Mouse (Mus musculus) erythroblast, adult 5-6 weeks (primary cell): ENCODE measurements around the gene Oaz3. TPM values are rescaled to one million over a fixed set of nuclear protein-coding genes. Genes with fewer than 3 reads are reported as not detected.

Experiments
- ATAC-seq: replicated peaks from 2 replicates; pipeline ENCODE4 v1.8.0; 2016; ENCODE audit warnings: moderate number of reproducible peaks, mild to moderate bottlenecking, moderate TSS enrichment, inconsistent platforms; ENCODE audit not compliant: poor library complexity, low FRiP score, severe bottlenecking
- total RNA-seq, 2 experiments: library from RNA; stranded (forward) in 1 of 2; stranded (reverse) in 1 of 2; fragments of 150-400 nt in 1 of 2; fragments of 200-764, 138-1000 nt in 1 of 2; gene quantifications; 2 replicates each; pipeline versions ENCODE4 v1.2.3 to v1.2.4; 2015 to 2017; ENCODE audit warnings: low replicate concordance in 2 of 2

Gene Oaz3
- total RNA-seq, 2 experiments from 2014 or later = not detected

DNA sequence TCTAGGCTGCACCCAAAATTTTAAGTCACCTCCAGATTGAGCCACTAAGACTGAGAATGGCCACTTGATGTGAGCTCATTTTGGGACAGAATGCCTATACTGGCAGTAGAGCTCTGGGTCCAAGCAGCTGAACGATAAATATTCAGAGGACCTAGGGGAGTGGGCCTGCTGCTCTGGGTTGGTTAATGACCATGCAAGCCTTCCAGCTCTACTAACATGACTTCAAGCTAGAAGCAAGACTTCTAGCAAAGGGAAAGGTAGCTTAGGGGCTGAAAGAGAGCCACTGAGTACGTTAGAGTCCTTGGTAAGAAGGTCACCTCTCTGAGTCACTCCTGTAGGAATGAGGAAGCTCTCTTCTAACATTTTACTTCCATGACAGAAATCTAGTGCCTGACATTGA, 51.6 kb downstream of the Oaz3 start:
- no peak for ATAC-seq

DNA sequence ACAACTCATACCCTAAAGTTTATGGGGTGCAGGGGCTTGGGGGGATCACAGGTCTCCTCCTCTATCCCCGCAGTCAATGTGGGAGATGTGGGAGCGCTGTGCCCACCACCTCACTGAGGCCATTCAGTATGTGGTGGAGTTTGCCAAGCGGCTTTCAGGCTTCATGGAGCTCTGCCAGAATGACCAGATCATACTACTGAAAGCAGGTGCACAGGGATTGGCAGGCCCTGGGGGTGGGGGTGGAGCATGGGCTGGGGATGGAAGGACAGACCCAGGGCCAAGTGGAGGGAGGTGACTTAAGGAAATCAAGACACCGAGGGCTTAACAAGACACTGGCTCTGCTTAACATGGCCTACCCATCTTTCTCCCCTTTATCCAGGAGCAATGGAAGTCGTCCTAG, 52.7 kb downstream of the Oaz3 start:
- no peak for ATAC-seq

DNA sequence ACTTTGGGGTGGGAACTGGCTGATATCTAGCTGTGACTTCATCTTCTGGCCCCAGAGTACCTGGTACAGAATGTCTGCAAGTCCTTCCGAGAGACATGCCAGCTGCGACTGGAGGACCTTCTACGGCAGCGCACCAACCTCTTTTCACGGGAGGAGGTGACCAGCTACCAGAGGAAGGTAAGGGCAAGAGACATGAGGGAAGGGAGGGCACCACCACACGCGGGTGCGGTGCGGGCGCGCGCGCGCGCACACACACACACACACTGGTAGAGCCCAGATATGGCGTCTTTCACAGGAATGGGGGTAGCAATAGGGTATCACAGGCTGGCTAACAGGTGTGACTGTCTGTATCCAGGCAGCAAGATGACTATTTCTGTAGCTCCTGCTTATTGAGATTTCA, 54.3 kb downstream of the Oaz3 start:
- no peak for ATAC-seq

DNA sequence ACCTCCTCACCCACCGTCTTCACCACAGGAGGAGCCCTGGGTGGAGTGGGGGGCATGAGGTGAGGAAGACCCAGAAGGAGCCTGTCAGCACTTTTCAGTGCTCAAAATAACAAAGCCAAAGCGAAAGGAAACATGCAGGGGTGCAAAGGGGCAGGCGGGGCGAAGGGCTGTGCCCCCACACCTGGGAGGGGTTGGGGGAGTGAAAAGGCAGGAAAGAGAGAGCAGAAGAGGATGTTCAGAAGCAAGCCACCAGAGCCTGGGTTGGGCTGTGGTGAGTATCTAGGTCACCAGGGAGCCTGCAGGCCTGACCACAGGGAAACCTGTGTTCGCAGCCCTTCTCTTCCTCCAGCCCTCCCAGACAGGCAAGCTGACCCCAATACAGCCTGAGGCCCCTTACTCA, 55.7 kb downstream of the Oaz3 start:
- ATAC-seq = no peak

DNA sequence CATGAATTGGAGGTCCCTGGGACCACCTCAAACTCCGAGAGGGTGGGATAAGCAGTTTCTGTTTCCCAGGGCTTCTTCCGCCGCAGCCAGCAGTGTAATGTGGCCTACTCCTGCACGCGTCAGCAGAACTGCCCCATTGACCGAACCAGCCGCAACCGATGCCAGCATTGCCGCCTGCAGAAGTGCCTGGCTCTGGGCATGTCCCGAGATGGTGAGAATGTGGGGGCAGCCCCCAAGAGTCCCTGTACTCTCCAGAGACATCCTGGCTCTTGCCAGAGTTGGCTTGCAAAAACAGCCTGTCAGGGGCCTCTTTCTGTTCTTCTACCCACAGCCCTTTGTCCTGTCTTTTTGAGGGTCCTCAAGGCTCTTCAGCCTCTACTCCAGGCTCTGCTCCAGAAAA, 56.3 kb downstream of the Oaz3 start:
- no peak for ATAC-seq

DNA sequence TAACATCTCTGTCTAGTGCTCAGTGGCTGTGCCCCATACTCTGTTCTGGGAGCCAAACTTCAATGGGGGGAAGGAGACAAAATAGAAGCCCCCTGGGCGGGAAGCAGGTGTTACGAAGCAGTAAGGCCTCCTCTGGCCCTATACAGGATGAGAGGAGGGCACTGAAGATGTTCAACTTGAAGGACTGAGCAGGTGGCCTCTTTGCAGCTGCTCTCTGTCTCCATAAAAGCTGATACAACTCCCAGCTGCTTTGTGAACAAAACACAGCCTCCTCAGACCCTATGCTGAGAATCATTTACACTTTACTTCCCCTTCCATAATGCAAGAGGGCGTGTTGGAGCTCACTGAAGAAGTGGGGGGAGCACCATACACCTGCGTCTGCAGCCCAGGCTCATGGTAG, 57.0 kb downstream of the Oaz3 start:
- ATAC-seq = no peak

DNA sequence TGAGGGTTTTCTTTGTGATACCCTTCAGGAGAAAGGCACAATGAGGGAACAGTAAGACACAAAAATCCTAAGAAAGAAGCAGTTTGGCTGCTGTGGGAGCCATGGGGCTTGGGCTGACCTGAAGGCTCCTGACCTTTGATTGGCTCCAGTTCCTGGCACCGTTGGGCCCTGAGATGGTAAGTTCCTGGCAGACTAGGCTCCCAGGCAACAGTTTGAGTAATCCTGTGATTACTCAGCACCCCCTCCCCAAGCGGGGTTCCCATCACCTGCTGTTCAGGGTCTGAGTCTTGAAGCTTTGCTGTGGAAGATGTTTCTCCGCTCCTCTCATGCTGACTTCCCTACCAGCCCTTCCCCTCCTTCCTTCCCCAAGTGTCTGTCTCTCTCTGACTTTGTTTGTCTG, 60.2 kb downstream of the Oaz3 start:
- ATAC-seq = no peak

Other genes starting within 250 kb of the Oaz3 start
- gene Gm5286, start 247.2 kb downstream of the Oaz3 start, total RNA-seq (2015; ENCODE audit: low replicate concordance) = not detected in 2 replicates
- gene Gm5286, start 247.2 kb downstream of the Oaz3 start, total RNA-seq (2017; ENCODE audit: low replicate concordance) = not detected in 2 replicates
- not detected in 2 replicates for gene Gm4778, start 179.9 kb downstream of the Oaz3 start, total RNA-seq (2015; ENCODE audit: low replicate concordance)
- gene Gm4778, start 179.9 kb downstream of the Oaz3 start, total RNA-seq (2017; ENCODE audit: low replicate concordance) = not detected in 2 replicates
- 2.9 TPM in 1 of 2 replicates, not detected in the other for gene Them4, start 133.8 kb downstream of the Oaz3 start, total RNA-seq (2015; ENCODE audit: low replicate concordance)
- gene Them4, start 133.8 kb downstream of the Oaz3 start, total RNA-seq (2017; ENCODE audit: low replicate concordance) = 0.84 and 1.2 TPM in 2 replicates
- gene Them5, start 101.8 kb downstream of the Oaz3 start, total RNA-seq (2015; ENCODE audit: low replicate concordance) = not detected in 2 replicates
- not detected in 2 replicates for gene Them5, start 101.8 kb downstream of the Oaz3 start, total RNA-seq (2017; ENCODE audit: low replicate concordance)
- not detected in 2 replicates for gene C2cd4d, start 81.5 kb downstream of the Oaz3 start, total RNA-seq (2015; ENCODE audit: low replicate concordance)
- not detected in 2 replicates for gene C2cd4d, start 81.5 kb downstream of the Oaz3 start, total RNA-seq (2017; ENCODE audit: low replicate concordance)
- gene Rorc, start 71.1 kb downstream of the Oaz3 start, total RNA-seq (2015; ENCODE audit: low replicate concordance) = not detected in 2 replicates
- not detected in 2 replicates for gene Rorc, start 71.1 kb downstream of the Oaz3 start, total RNA-seq (2017; ENCODE audit: low replicate concordance)
- not detected in 2 replicates for gene Lingo4, start 45.4 kb downstream of the Oaz3 start, total RNA-seq (2015; ENCODE audit: low replicate concordance)
- not detected in 2 replicates for gene Lingo4, start 45.4 kb downstream of the Oaz3 start, total RNA-seq (2017; ENCODE audit: low replicate concordance)
- gene Tdrkh, start 30.6 kb downstream of the Oaz3 start, total RNA-seq (2015; ENCODE audit: low replicate concordance) = 1.9 and 6.5 TPM in 2 replicates
- gene Tdrkh, start 30.6 kb downstream of the Oaz3 start, total RNA-seq (2017; ENCODE audit: low replicate concordance) = 1.7 TPM in 1 of 2 replicates, not detected in the other
- 11.5 and 20.8 TPM in 2 replicates for gene Mrpl9, start 597 bp downstream of the Oaz3 start, total RNA-seq (2015; ENCODE audit: low replicate concordance)
- 10.5 and 13.0 TPM in 2 replicates for gene Mrpl9, start 597 bp downstream of the Oaz3 start, total RNA-seq (2017; ENCODE audit: low replicate concordance)
- gene Celf3, start 34.4 kb upstream of the Oaz3 start, total RNA-seq (2015; ENCODE audit: low replicate concordance) = not detected in 2 replicates
- gene Celf3, start 34.4 kb upstream of the Oaz3 start, total RNA-seq (2017; ENCODE audit: low replicate concordance) = not detected in 2 replicates
- not detected in 2 replicates for gene Riiad1, start 36.4 kb upstream of the Oaz3 start, total RNA-seq (2015; ENCODE audit: low replicate concordance)
- gene Riiad1, start 36.4 kb upstream of the Oaz3 start, total RNA-seq (2017; ENCODE audit: low replicate concordance) = not detected in 2 replicates
- 6.7 and 9.8 TPM in 2 replicates for gene Snx27, start 138.8 kb upstream of the Oaz3 start, total RNA-seq (2015; ENCODE audit: low replicate concordance)
- 13.0 and 13.8 TPM in 2 replicates for gene Snx27, start 138.8 kb upstream of the Oaz3 start, total RNA-seq (2017; ENCODE audit: low replicate concordance)
- gene Gm10972, start 199.2 kb upstream of the Oaz3 start, total RNA-seq (2015; ENCODE audit: low replicate concordance) = not detected in 2 replicates
- not detected in 2 replicates for gene Gm10972, start 199.2 kb upstream of the Oaz3 start, total RNA-seq (2017; ENCODE audit: low replicate concordance)
- gene Tuft1, start 215.0 kb upstream of the Oaz3 start, total RNA-seq (2015; ENCODE audit: low replicate concordance) = 0.77 and 2.5 TPM in 2 replicates
- gene Tuft1, start 215.0 kb upstream of the Oaz3 start, total RNA-seq (2017; ENCODE audit: low replicate concordance) = 4.5 and 10.5 TPM in 2 replicates
- not detected in 2 replicates for gene Selenbp2, start 249.6 kb upstream of the Oaz3 start, total RNA-seq (2015; ENCODE audit: low replicate concordance)
- gene Selenbp2, start 249.6 kb upstream of the Oaz3 start, total RNA-seq (2017; ENCODE audit: low replicate concordance) = 0.43 and 4.3 TPM in 2 replicates